Mouse (Mus musculus) heart, postnatal 0 days (tissue): ENCODE measurements around the gene Gprin3.

Experiments
- CTCF ChIP-seq: IDR thresholded peaks from 2 replicates; pipeline ENCODE4 v1.5.1; 2016; ENCODE audit warnings: antibody characterized with exemption, control low read depth, low read depth
- EP300 ChIP-seq: IDR thresholded peaks from 2 replicates; pipeline ENCODE4 v1.6.1; 2016; ENCODE audit warnings: antibody characterized with exemption, low read depth

GRCm38 (mm10) chr6:59363282-59363681 is 62.8 kb downstream of the Gprin3 start:
- TF ChIP-seq CTCF, result no peak
- TF ChIP-seq EP300, result no peak
